Mouse (Mus musculus): Measurements from ENCODE around the gene Ap4s1.
"Not testable (repeated sequence)": the region's sequence is repeated elsewhere in the genome, so short reads cannot be mapped to it uniquely, and the experiment has no call there.

Ap4s1 gene

GRCm38 (mm10) chr12:51690893-51691844, at the start of gene Ap4s1:
Gene Ap4s1, plus strand, starts transcription at chr12:51691033.
- peak; percentile 54 for DNase-seq (ENCODE audit: low read depth, low spot score)

GRCm38 (mm10) chr12:51641871-51642270, 49.0 kb upstream of the Ap4s1 start:
- DNase-seq (ENCODE audit: low read depth, low spot score), result no peak

- not testable (repeated sequence) for DNase-seq (ENCODE audit: low read depth, low spot score)
Measured at GRCm38 (mm10) chr12:51649401-51649800, 41.4 kb upstream of the Ap4s1 start.

GRCm38 (mm10) chr12:51655944-51656465, 34.8 kb upstream of the Ap4s1 start:
- no peak for DNase-seq (ENCODE audit: low read depth, low spot score)

GRCm38 (mm10) chr12:51663011-51663410, 27.8 kb upstream of the Ap4s1 start:
- no peak for DNase-seq (ENCODE audit: low read depth, low spot score)

GRCm38 (mm10) chr12:51663908-51664307, 26.9 kb upstream of the Ap4s1 start:
- DNase-seq (ENCODE audit: low read depth, low spot score), result no peak

GRCm38 (mm10) chr12:51666708-51667430, 24.0 kb upstream of the Ap4s1 start:
- DNase-seq (ENCODE audit: low read depth, low spot score), result no peak

- DNase-seq (ENCODE audit: low read depth, low spot score), result no peak
Measured at GRCm38 (mm10) chr12:51671231-51671891, 19.5 kb upstream of the Ap4s1 start.

GRCm38 (mm10) chr12:51673270-51673669, 17.6 kb upstream of the Ap4s1 start:
- no peak for DNase-seq (ENCODE audit: low read depth, low spot score)

GRCm38 (mm10) chr12:51676442-51676841, 14.4 kb upstream of the Ap4s1 start:
- DNase-seq (ENCODE audit: low read depth, low spot score), result no peak

GRCm38 (mm10) chr12:51678844-51679243, 12.0 kb upstream of the Ap4s1 start:
- DNase-seq (ENCODE audit: low read depth, low spot score), result no peak

- DNase-seq (ENCODE audit: low read depth, low spot score), result no peak
Measured at GRCm38 (mm10) chr12:51688546-51688945, 2.3 kb upstream of the Ap4s1 start.

GRCm38 (mm10) chr12:51691845-51692632, 1.2 kb downstream of the Ap4s1 start, which contains the start of gene Strn3:
Gene Strn3, minus strand, starts transcription at chr12:51691897.
- peak; percentile 95 for DNase-seq (ENCODE audit: low read depth, low spot score)

GRCm38 (mm10) chr12:51692870-51693269, 2.0 kb downstream of the Ap4s1 start:
- not testable (repeated sequence) for DNase-seq (ENCODE audit: low read depth, low spot score)

- no peak for DNase-seq (ENCODE audit: low read depth, low spot score)
Measured at GRCm38 (mm10) chr12:51693419-51693818, 2.6 kb downstream of the Ap4s1 start.

GRCm38 (mm10) chr12:51694096-51694495, 3.3 kb downstream of the Ap4s1 start:
- no peak for DNase-seq (ENCODE audit: low read depth, low spot score)

GRCm38 (mm10) chr12:51694966-51695365, 4.1 kb downstream of the Ap4s1 start:
- no peak for DNase-seq (ENCODE audit: low read depth, low spot score)

GRCm38 (mm10) chr12:51696157-51696556, 5.3 kb downstream of the Ap4s1 start:
- DNase-seq (ENCODE audit: low read depth, low spot score), result no peak

- no peak for DNase-seq (ENCODE audit: low read depth, low spot score)
Measured at GRCm38 (mm10) chr12:51699623-51700393, 9.0 kb downstream of the Ap4s1 start.

- no peak for DNase-seq (ENCODE audit: low read depth, low spot score)
Measured at GRCm38 (mm10) chr12:51701723-51702122, 10.9 kb downstream of the Ap4s1 start.

All from embryo, embryonic 11.5 days (tissue).